Mouse (Mus musculus) E14TG2a.4 (cell line): ENCODE data around the gene Yipf2.

Experiments used
- CTCF ChIP-seq: conservative IDR thresholded peaks from 2 replicates; pipeline ENCODE4 v1.5.1; 2014; ENCODE audit warnings: low read length
- NANOG ChIP-seq: IDR thresholded peaks from 2 replicates; pipeline ENCODE4 v1.6.1; 2014; ENCODE audit warnings: borderline replicate concordance, low read length, mixed read lengths
- POU5F1 ChIP-seq: IDR thresholded peaks from 2 replicates; pipeline ENCODE4 v1.6.1; 2014; ENCODE audit warnings: low read length, borderline replicate concordance

GRCm38 (mm10) chr9:21622676-21623075 lies 30.0 kb upstream of the Yipf2 start:
- no peak for TF ChIP-seq CTCF
- TF ChIP-seq NANOG, result no peak
- no peak for TF ChIP-seq POU5F1
